21 mouse cellular contexts compared by ENCODE assay signal in the genomic region with DNA sequence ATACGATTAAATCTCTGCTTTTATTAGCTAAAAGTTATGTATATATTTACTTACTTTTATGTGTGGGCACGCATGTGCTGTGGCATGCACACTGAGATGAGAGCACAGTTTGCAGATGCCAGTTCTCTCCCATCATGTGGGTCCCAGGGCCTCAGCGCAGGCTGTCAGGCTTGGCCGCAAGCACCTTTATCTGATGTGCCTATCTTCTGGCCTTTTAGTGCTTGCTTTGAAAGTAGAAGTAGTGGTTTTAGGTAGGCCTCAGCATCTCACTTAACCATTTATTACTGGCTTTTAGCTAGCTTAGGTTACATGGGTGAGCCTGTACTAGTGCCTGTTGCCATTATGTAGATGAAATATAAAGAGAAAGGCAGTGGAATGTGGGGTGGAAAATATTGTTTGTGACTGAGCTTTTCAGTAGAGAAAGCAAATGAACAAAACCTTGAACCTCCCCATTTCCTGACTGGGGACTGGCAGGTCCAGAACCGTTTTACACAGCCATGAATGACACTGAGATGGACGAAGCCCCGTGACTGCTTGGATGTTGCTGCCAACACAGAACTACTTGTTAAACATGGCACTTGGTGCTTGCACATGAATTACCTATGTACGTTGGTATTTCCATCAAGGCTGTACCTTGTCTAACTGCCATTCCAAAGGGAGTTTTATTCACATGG. TPM values are rescaled to one million over a fixed set of nuclear protein-coding genes. Genes with fewer than 3 reads are reported as not detected.
DNase-seq lines count a peak whose midpoint lies in the region; ATAC-seq and TF ChIP-seq lines count a peak whose summit lies in the region.
"Had no signal": no experiment of that assay in that cellular context is flagged by ENCODE, and none has a peak within 500 bp of the region (broad histone marks: within the 10 kb centered on the region; RNA-seq: fewer than 3 reads in every experiment).

No protein-coding gene starts in this region.

- H3K4me2 ChIP-seq in kidney, embryonic 15.5 days: no peak overlapping the region
- H3K4me2 ChIP-seq in liver, embryonic 11.5 days: peak overlapping the region; percentile 34
- H3K4me2 ChIP-seq: heart, embryonic 12.5 days; neural tube, embryonic 12.5 days had no signal

- no peak overlapping the region for H3K4me3 ChIP-seq in kidney, embryonic 15.5 days (replicated peaks)
- H3K4me3 ChIP-seq in embryonic fibroblast, embryonic 13.5 days (ENCODE audit: insufficient read depth, low read length): no peak overlapping the region
- H3K4me3 ChIP-seq in liver, embryonic 11.5 days (ENCODE audit: low read depth, low read length): no peak overlapping the region
- H3K4me3 ChIP-seq: heart, embryonic 12.5 days; midbrain, embryonic 10.5 days; neural tube, embryonic 12.5 days had no signal

- H3K27me3 ChIP-seq in kidney, embryonic 15.5 days: no peaks in the 10 kb centered on the region
- no peaks in the 10 kb centered on the region for H3K27me3 ChIP-seq in liver, embryonic 11.5 days (replicated peaks; ENCODE audit: control insufficient read depth, insufficient read depth, low read length)
- H3K27me3 ChIP-seq: heart, embryonic 12.5 days; neural tube, embryonic 12.5 days had no signal

- H3K4me1 ChIP-seq in kidney, embryonic 15.5 days: peaks cover 77% of the 10 kb centered on the region
- H3K4me1 ChIP-seq in embryonic fibroblast, embryonic 13.5 days (ENCODE audit: control insufficient read depth, insufficient read depth, low read length): peaks cover 24% of the 10 kb centered on the region
- peaks cover 29% of the 10 kb centered on the region for H3K4me1 ChIP-seq in liver, embryonic 11.5 days (replicated peaks; ENCODE audit: control insufficient read depth, insufficient read depth, low read length)

- TF ChIP-seq CTCF in embryonic fibroblast, embryonic 13.5 days (IDR thresholded peaks at IDR 0.05; ENCODE audit: borderline replicate concordance, insufficient read depth, low read length): no peak

- 84% methylated on average over 8 of the region's 8 CpGs for WGBS in kidney, embryonic 15.5 days
- 71% methylated on average over 8 of the region's 8 CpGs for WGBS in liver, embryonic 11.5 days

- H3K9ac ChIP-seq in kidney, embryonic 15.5 days: no peak overlapping the region
- H3K9ac ChIP-seq in liver, embryonic 11.5 days (ENCODE audit: low read depth, low read length): no peak overlapping the region
- H3K9ac ChIP-seq: heart, embryonic 12.5 days; neural tube, embryonic 12.5 days had no signal

- peak overlapping the region; percentile 7; the same call in 1 of the 2 replicates for H3K27ac ChIP-seq in kidney, embryonic 15.5 days
- peak overlapping the region; percentile 45; the same call in 1 of the 2 replicates for H3K27ac ChIP-seq in embryonic fibroblast, embryonic 13.5 days (ENCODE audit: insufficient read depth, low read length)
- peak overlapping the region; percentile 4; the same call in 1 of the 2 replicates for H3K27ac ChIP-seq in liver, embryonic 11.5 days (ENCODE audit: low read depth, low read length)
- H3K27ac ChIP-seq: hindbrain, postnatal 0 days; midbrain, embryonic 10.5 days; neural tube, embryonic 12.5 days had no signal

- peaks cover 8% of the 10 kb centered on the region; the same call in 1 of the 2 replicates for H3K36me3 ChIP-seq in kidney, embryonic 15.5 days
- no peaks in the 10 kb centered on the region for H3K36me3 ChIP-seq in liver, embryonic 11.5 days (ENCODE audit: control insufficient read depth, insufficient read depth, low read length)
- H3K36me3 ChIP-seq: G1E; heart, embryonic 12.5 days; neural tube, embryonic 12.5 days had no signal

- no peak for ATAC-seq in kidney, embryonic 15.5 days (replicated peaks; ENCODE audit: low FRiP score)
- peak; percentile 30 for ATAC-seq in liver, embryonic 11.5 days (replicated peaks; ENCODE audit: low FRiP score)
- ATAC-seq: hindbrain, postnatal 0 days had no signal

- no peaks in the 10 kb centered on the region for H3K9me3 ChIP-seq in kidney, embryonic 15.5 days (replicated peaks)
- no peaks in the 10 kb centered on the region for H3K9me3 ChIP-seq in liver, embryonic 11.5 days (ENCODE audit: control insufficient read depth, low read length)
- H3K9me3 ChIP-seq: heart, embryonic 12.5 days; midbrain, embryonic 10.5 days; neural tube, embryonic 12.5 days had no signal

- DNase-seq in kidney, postnatal 36 days: no peak
- no peak for DNase-seq in liver, embryonic 11.5 days (ENCODE audit: low spot score)
- no peak for DNase-seq in B cell, adult 2 months
- DNase-seq in cerebellum, adult 9-11 months: no peak
- DNase-seq in cerebellum, adult 9-10 months: no peak
- DNase-seq: adrenal gland, postnatal 10 days; cerebellum, adult 18-20 months; gastrocnemius, postnatal 14 days; heart, postnatal 4 days; kidney, adult 11 months; kidney, postnatal 10 days; layer of hippocampus, adult 9-11 months; lung, postnatal 14 days; right cerebral cortex, postnatal 25 days had no signal

- no peak for TF ChIP-seq POLR2A in embryonic fibroblast, embryonic 13.5 days (IDR thresholded peaks at IDR 0.05; ENCODE audit: low read depth, low read length)

RNA-seq across cellular contexts. Expression of a gene that starts 41.1 kb away (rescaled TPM):
- 33.1 and 33.8 TPM in 2 replicates for polyA plus RNA-seq in kidney, embryonic 15.5 days (2015; fragmentation: Nextera tagmentation; extraction: Ambion mirVana)
- polyA plus RNA-seq in embryonic fibroblast, embryonic 13.5 days (2011; ENCODE audit: insufficient read length, low read depth, missing spikeins): 45.2 and 49.4 TPM in 2 replicates
- 17.2 and 18.4 TPM in 2 replicates for polyA plus RNA-seq in liver, embryonic 11.5 days (2014; fragmentation: Nextera tagmentation; extraction: Ambion mirVana)
- polyA plus RNA-seq: G1E had no signal
